Mouse (Mus musculus): ENCODE results near the gene Eif3b.
"Not testable (repeated sequence)": the region's sequence is repeated elsewhere in the genome, so short reads cannot be mapped to it uniquely, and the experiment has no call there.

Eif3b gene

GRCm38 (mm10) chr5:140392701-140393100, 26.4 kb upstream of the Eif3b start:
- DNase-seq (ENCODE audit: low spot score in 2 of 2) = no peak

GRCm38 (mm10) chr5:140396166-140396940, 22.8 kb upstream of the Eif3b start:
- DNase-seq (ENCODE audit: low spot score in 2 of 2) = no peak

GRCm38 (mm10) chr5:140402640-140403270, 16.4 kb upstream of the Eif3b start:
- DNase-seq (ENCODE audit: low spot score in 2 of 2) = no peak

- DNase-seq (ENCODE audit: low spot score in 2 of 2) = no peak
Measured at GRCm38 (mm10) chr5:140405126-140405525, 14.0 kb upstream of the Eif3b start.

- DNase-seq (ENCODE audit: low spot score in 2 of 2) = no peak
Measured at GRCm38 (mm10) chr5:140406666-140407065, 12.5 kb upstream of the Eif3b start.

DNA sequence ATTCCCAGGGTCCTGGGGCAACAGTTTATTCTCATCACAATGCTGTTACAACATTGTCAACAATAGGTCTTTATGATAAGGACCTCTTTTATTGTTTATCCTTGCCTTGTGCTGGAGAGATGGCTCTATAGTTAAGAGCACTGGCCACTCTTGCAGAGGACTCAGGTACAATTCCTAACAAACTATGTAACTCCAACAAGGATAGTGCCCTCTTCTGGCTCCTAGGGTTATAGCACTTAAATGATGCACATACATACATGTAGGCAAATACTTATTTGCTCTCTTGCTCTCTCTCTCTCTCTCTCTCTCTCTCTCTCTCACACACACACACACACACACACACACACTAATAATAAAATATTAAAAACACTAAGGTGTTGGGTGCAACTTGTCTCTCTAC, 10.3 kb upstream of the Eif3b start:
- DNase-seq (ENCODE audit: low spot score in 2 of 2) = no peak

DNA sequence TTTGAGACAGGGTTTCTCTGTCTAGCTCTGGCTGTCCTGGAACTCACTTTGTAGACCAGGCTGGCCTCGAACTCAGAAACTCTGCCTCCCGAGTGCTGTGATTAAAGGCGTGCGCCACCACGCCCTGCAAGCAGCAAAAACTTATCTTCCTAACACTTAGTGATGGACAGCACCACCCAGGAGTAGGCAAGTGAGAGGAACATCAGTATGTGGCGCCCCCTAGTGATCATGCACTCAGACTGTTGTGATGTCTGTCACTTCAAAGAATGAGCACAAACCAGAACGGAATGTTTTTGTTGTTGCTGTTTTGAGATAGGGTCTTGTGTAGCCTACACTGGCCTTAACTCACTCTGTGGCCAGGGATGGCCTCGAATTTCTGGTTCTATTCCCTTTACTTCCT, 7.8 kb upstream of the Eif3b start:
- peak in 1 of 2 experiments; percentile 55 for DNase-seq (ENCODE audit: low spot score in 2 of 2)

DNA sequence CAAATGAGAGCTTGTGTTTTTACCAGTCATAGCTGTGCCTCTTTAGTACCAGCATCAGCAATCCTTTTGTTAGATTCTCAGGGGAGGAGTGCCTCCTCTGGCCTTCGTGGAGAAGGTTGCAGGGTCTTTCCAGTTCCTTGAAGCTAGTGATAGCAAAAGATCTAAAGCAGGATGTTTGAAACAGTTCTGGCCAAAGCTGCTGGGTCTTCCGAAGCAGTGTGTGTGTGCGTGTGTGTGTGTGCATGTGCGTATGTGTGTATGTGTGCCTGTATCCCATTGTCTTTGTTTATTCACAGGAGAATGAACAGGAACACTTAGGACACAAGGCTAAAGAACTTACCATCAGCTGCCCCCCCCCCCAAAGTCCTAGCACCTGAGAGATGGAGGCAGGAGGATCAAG, 4.5 kb upstream of the Eif3b start:
- no peak for DNase-seq (ENCODE audit: low spot score in 2 of 2)

GRCm38 (mm10) chr5:140418106-140418488, 1.0 kb upstream of the Eif3b start:
- DNase-seq (ENCODE audit: low spot score in 2 of 2) = no peak

DNA sequence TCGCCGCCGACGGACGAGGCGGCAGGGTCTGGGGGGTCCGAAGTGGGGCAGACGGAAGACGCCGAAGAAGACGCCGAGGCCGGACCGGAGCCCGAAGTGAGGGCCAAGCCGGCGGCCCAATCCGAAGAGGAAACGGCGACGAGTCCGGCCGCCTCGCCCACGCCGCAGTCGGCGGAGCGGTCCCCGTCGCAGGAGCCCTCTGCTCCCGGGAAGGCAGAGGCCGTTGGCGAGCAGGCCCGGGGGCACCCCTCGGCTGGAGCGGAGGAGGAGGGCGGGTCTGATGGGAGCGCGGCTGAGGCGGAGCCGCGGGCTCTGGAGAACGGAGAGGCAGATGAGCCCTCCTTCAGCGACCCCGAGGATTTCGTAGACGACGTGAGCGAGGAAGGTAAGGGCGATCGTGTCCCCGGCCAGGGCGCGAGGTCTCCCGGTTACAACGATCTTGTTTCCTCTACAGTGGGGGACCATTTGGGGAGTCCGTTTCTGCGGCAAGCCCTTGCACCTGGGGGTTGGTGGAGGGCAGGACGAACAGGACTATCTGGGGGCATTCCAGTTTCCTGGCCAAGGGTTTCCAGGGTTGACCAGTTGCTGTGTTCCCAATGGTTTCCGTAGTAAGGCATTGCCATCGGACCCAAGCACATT, 433 bp downstream of the Eif3b start:
- peak; percentile 37 to 42 for DNase-seq (ENCODE audit: low spot score in 2 of 2)

GRCm38 (mm10) chr5:140420616-140421015, 1.5 kb downstream of the Eif3b start:
- DNase-seq (ENCODE audit: low spot score in 2 of 2) = no peak

- no peak for DNase-seq (ENCODE audit: low spot score in 2 of 2)
Measured at GRCm38 (mm10) chr5:140425016-140425783, 6.1 kb downstream of the Eif3b start.

DNA sequence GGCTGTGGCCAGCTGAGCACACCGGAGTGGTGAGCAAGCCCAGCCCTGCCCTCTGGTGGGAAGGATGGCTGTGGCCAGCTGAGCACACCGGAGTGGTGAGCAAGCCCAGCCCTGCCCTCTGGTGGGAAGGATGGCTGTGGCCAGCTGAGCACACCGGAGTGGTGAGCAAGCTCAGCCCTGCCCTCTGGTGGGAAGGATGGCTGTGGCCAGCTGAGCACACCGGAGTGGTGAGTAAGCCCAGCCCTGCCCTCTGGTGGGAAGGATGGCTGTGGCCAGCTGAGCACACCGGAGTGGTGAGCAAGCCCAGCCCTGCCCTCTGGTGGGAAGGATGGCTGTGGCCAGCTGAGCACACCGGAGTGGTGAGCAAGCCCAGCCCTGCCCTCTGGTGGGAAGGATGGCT, 20.0 kb downstream of the Eif3b start:
- not testable (repeated sequence) for DNase-seq (ENCODE audit: low spot score in 2 of 2)

GRCm38 (mm10) chr5:140441406-140441805, 22.3 kb downstream of the Eif3b start:
- DNase-seq (ENCODE audit: low spot score in 2 of 2) = no peak

DNA sequence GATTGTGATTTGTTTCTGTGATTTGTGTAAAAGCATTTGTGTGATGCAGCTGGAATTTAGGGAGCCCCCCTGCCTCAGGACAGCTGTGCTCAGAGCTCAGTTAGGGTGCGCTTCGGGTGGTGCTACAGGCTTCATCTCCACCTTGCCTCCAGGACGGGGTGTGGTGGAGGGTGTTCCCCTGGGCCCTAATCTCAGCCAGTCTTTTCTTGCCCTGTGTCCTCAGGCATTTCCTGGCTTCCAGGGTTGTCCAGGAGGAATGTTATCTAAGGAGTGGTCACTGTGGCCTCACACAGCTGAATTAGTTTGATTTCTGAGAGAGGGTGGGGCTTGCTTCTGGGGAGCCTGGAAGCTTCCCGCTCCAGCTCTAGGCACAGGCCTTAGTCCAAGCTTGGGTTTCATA, 24.9 kb downstream of the Eif3b start:
- DNase-seq (ENCODE audit: low spot score in 2 of 2) = no peak

GRCm38 (mm10) chr5:140445345-140445744, 26.2 kb downstream of the Eif3b start, which contains the start of gene Gm4869:
Gene Gm4869 (plus strand): TSS chr5:140445645.
- DNase-seq (ENCODE audit: low spot score in 2 of 2) = peak in 1 of 2 experiments; percentile 22

DNA sequence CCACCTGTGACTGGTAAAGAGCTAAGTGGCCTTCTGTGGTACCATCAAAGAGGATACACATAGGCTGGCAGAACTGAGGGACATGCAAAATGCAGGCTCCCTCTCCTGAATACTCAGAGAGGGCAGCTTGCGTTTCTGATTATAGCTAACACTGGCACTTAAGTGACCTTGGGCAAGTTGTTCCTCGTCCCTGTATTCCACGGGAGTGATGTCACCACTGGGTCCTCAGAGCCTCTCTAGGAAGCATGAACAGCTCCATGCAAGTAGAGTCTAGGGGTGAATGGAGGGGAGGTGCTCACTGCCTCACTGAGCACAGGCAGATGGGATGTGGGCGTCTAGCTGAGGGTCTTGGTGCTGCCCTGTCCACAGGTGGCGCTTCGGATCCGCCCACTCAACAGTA, 26.9 kb downstream of the Eif3b start:
- peak in 1 of 2 experiments; percentile 32 for DNase-seq (ENCODE audit: low spot score in 2 of 2)

DNA sequence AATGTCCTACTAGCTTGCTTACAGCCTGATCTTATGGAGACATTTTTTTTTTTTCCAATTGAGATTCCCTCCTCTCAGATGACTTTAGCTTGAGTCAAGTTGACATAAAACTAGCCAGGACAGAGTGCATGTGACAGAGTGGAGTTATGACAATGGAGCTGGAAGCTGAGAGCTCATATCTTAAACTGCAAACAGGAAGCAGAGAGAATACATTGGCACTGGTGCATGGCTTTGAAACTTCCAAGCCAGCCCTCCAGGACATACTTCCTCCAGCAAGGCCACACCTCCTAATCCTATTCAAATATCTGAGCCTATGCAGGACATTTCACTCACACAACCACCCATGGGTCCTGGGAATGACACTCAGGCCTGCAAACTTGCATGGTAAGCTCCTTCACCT, 35.4 kb downstream of the Eif3b start:
- no peak for DNase-seq (ENCODE audit: low spot score in 2 of 2)

GRCm38 (mm10) chr5:140455466-140455865, 36.3 kb downstream of the Eif3b start:
- DNase-seq (ENCODE audit: low spot score in 2 of 2) = no peak

DNA sequence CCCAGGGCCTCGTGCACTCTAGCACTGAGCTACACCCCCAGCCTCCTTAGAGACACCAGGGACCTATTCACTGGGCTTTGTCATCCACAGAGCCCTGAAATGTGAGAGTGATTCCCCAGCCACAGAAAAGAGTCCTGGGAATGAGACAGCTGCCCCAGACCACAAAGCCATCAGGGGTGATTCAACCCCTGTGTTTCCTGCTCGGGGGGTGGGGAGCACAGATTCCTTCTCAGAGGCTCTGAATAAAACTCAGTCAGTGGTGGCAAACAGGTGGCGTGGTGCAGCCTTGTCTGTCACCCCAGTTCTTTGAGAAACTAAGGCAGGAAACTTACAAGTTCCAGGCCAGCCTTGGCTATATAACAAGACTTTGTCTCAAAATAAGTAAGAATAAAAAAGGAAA, 42.3 kb downstream of the Eif3b start:
- no peak for DNase-seq (ENCODE audit: low spot score in 2 of 2)

DNA sequence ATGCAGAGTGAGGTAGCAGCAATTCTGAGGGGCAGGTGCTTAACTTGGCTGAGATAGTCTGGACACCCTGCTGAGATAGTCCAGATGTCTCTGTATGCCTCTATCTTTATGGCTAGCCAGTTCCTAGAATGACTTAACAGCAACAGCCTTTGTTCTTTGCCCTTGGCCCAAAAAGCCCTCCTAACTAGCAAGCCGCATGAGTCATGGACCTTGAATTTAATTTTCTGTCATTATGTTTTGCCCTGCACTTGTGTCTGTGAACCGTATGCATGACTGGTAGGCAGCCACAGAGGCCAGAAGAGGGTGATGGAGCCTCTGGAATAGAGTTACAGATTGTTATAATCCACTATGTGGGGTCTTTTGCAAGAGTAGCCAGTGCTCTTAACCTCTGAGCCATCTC, 44.0 kb downstream of the Eif3b start:
- not testable (repeated sequence) for DNase-seq (ENCODE audit: low spot score in 2 of 2)

DNA sequence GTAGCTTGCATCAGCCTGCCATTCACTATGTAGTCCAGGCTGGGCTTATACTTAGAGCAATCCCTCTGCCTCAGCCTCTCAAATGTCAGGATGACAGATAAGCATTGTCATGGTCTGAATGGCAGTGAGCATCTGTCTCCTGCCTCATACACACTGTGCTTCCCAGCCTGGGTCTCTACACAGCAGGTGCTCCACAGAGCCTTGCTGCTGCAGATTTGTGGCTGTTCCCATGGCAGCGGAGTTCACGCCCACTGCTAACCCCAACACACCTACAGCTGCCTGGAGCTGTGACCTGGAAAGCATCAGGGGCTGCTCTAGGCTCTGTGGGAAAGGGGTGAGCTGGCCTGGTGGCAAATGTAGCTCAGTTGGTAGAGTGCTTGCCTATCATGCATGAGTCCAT, 45.8 kb downstream of the Eif3b start:
- DNase-seq (ENCODE audit: low spot score in 2 of 2) = peak in 1 of 2 experiments; percentile 39
